Mouse (Mus musculus): ENCODE measurements around the gene Eif4e2. TPM values are rescaled to one million over a fixed set of nuclear protein-coding genes. Genes with fewer than 3 reads are reported as not detected.

Eif4e2 gene
- polyA plus RNA-seq, 1 experiment from 2014 or later, result 141 TPM

GRCm38 (mm10) chr1:87190429-87190828 lies 23.3 kb upstream of the Eif4e2 start, which contains the start of gene Chrnd:
Chrnd (plus strand) TSS chr1:87190607.
- ATAC-seq (replicated peaks; ENCODE audit: low FRiP score) (no peak), DNase-seq (ENCODE audit: low spot score) (no peak)
- Histone ChIP-seq H3K4me2 (ENCODE audit: low read depth, low read length, severe bottlenecking) (no peak within 1 kb of the TSS), H3K27ac (ENCODE audit: low read depth, low read length) (no peak within 1 kb of the TSS), H3K4me1 (replicated peaks; ENCODE audit: control insufficient read depth, insufficient read depth, low read length) (peaks cover 3% of the 10 kb centered on the region; the same call in 1 of the 2 replicates), H3K4me3 (ENCODE audit: low read depth, low read length) (no peak within 1 kb of the TSS), H3K9ac (ENCODE audit: low read length) (no peak within 1 kb of the TSS), H3K27me3 (ENCODE audit: control insufficient read depth, insufficient read depth, low read length) (peaks cover 14% of the 10 kb centered on the region), H3K36me3 (ENCODE audit: control insufficient read depth, insufficient read depth, low read length) (no peaks in the 10 kb centered on the region), H3K9me3 (ENCODE audit: control insufficient read depth, low read length) (no peaks in the 10 kb centered on the region)
- 48% methylated on average over 4 of the region's 4 CpGs for WGBS

DNA sequence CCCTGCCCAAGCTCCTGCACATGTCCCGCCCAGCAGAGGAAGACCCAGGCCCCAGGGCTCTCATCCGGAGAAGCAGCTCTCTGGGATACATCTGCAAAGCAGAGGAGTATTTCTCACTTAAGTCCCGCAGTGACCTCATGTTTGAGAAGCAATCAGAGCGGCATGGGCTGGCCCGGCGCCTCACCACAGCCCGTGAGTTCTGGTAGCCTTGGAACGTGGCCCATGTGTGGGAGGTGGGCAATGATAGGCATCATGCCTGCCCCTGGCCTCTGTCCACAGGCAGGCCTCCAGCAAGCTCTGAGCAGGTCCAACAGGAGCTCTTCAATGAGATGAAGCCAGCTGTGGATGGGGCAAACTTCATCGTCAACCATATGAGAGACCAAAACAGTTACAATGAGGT lies 16.4 kb upstream of the Eif4e2 start:
- Histone ChIP-seq H3K4me2 (ENCODE audit: low read depth, low read length, severe bottlenecking) (no peak overlapping the region), H3K27ac (ENCODE audit: low read depth, low read length) (no peak overlapping the region), H3K9ac (ENCODE audit: low read length) (no peak overlapping the region), H3K9me3 (ENCODE audit: control insufficient read depth, low read length) (no peaks in the 10 kb centered on the region), H3K4me3 (ENCODE audit: low read depth, low read length) (no peak overlapping the region), H3K4me1 (replicated peaks; ENCODE audit: control insufficient read depth, insufficient read depth, low read length) (no peaks in the 10 kb centered on the region), H3K27me3 (ENCODE audit: control insufficient read depth, insufficient read depth, low read length) (no peaks in the 10 kb centered on the region), H3K36me3 (ENCODE audit: control insufficient read depth, insufficient read depth, low read length) (no peaks in the 10 kb centered on the region)
- ATAC-seq (replicated peaks; ENCODE audit: low FRiP score) (no peak), DNase-seq (ENCODE audit: low spot score) (no peak)
- WGBS, result 78% methylated on average over 9 of the region's 9 CpGs

GRCm38 (mm10) chr1:87198119-87199065 lies 15.3 kb upstream of the Eif4e2 start:
- H3K36me3 ChIP-seq (ENCODE audit: control insufficient read depth, insufficient read depth, low read length), result no peaks in the 10 kb centered on the region
- no peaks in the 10 kb centered on the region for H3K4me1 ChIP-seq (replicated peaks; ENCODE audit: control insufficient read depth, insufficient read depth, low read length)
- H3K4me3 ChIP-seq (ENCODE audit: low read depth, low read length), result no peak overlapping the region
- no peak overlapping the region for H3K4me2 ChIP-seq (ENCODE audit: low read depth, low read length, severe bottlenecking)
- no peak for DNase-seq (ENCODE audit: low spot score)
- 76% methylated on average over 12 of the region's 12 CpGs for WGBS
- no peaks in the 10 kb centered on the region for H3K27me3 ChIP-seq (ENCODE audit: control insufficient read depth, insufficient read depth, low read length)
- H3K9me3 ChIP-seq (ENCODE audit: control insufficient read depth, low read length), result no peaks in the 10 kb centered on the region
- no peak for ATAC-seq (replicated peaks; ENCODE audit: low FRiP score)
- H3K9ac ChIP-seq (ENCODE audit: low read length), result no peak overlapping the region
- no peak overlapping the region for H3K27ac ChIP-seq (ENCODE audit: low read depth, low read length)

- no peak for DNase-seq (ENCODE audit: low spot score)
- Histone ChIP-seq H3K27ac (ENCODE audit: low read depth, low read length) (no peak overlapping the region), H3K4me1 (replicated peaks; ENCODE audit: control insufficient read depth, insufficient read depth, low read length) (0 out of 2 replicates have a peak, but pooled peaks cover 2% of the 10 kb centered on the region), H3K27me3 (ENCODE audit: control insufficient read depth, insufficient read depth, low read length) (no peaks in the 10 kb centered on the region), H3K4me2 (ENCODE audit: low read depth, low read length, severe bottlenecking) (no peak overlapping the region), H3K9me3 (ENCODE audit: control insufficient read depth, low read length) (no peaks in the 10 kb centered on the region), H3K9ac (ENCODE audit: low read length) (no peak overlapping the region), H3K4me3 (ENCODE audit: low read depth, low read length) (no peak overlapping the region), H3K36me3 (ENCODE audit: control insufficient read depth, insufficient read depth, low read length) (no peaks in the 10 kb centered on the region)
- 78% methylated on average over 2 of the region's 2 CpGs for WGBS
- no peak for ATAC-seq (replicated peaks; ENCODE audit: low FRiP score)
These were observed 12.9 kb upstream of the Eif4e2 start for GRCm38 (mm10) chr1:87200811-87201210.

DNA sequence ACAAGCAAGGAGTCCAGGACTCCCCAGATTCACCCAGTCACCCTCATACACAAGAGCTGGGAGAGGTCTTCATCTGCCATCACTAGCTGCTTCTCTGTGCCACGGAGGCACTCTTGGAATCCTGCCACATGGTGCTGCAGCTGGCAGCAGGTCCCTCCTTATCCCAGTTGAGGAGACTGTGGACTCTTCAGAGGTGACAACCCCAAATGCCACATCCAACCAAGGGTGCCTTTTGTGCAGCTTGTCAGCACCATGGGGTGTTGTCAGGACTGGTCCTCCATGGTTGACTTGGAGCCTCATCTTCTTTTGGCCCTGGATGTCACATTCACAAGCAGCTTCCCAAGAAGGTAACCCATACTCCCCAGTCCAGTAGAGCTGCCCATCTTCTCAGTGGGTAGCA lies 11.9 kb upstream of the Eif4e2 start:
- Histone ChIP-seq H3K9ac (ENCODE audit: low read length) (no peak overlapping the region), H3K27me3 (ENCODE audit: control insufficient read depth, insufficient read depth, low read length) (no peaks in the 10 kb centered on the region; the same call in 1 of the 2 replicates), H3K27ac (ENCODE audit: low read depth, low read length) (no peak overlapping the region), H3K4me1 (replicated peaks; ENCODE audit: control insufficient read depth, insufficient read depth, low read length) (0 out of 2 replicates have a peak, but pooled peaks cover 2% of the 10 kb centered on the region), H3K36me3 (ENCODE audit: control insufficient read depth, insufficient read depth, low read length) (no peaks in the 10 kb centered on the region), H3K4me2 (ENCODE audit: low read depth, low read length, severe bottlenecking) (no peak overlapping the region), H3K9me3 (ENCODE audit: control insufficient read depth, low read length) (no peaks in the 10 kb centered on the region), H3K4me3 (ENCODE audit: low read depth, low read length) (no peak overlapping the region)
- no peak for DNase-seq (ENCODE audit: low spot score)
- 56% methylated on average over 1 of the region's 1 CpGs for WGBS
- no peak for ATAC-seq (replicated peaks; ENCODE audit: low FRiP score)

DNA sequence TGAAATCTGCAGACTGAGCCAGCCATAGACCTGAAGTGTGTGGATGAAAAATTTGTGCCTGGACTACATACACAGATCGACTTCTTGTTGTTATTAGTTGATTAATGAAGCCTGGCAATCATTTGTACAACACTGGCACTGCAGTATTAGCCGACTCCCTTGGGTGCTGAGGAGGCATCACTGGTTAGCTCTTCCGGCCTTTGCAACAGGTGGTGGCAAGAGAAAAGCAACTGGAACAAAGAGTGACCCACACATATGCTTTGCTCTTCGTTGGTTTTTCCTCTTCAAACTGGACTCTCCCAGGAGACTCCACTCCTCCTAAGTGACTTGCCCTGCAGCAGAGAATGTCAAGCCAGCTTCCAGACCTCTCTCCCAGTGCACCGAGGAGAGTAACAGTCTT lies 9.9 kb upstream of the Eif4e2 start:
- Histone ChIP-seq H3K4me2 (ENCODE audit: low read depth, low read length, severe bottlenecking) (no peak overlapping the region), H3K4me1 (replicated peaks; ENCODE audit: control insufficient read depth, insufficient read depth, low read length) (0 out of 2 replicates have a peak, but pooled peaks cover 2% of the 10 kb centered on the region), H3K27me3 (ENCODE audit: control insufficient read depth, insufficient read depth, low read length) (no peaks in the 10 kb centered on the region; the same call in 1 of the 2 replicates), H3K4me3 (ENCODE audit: low read depth, low read length) (no peak overlapping the region), H3K9me3 (ENCODE audit: control insufficient read depth, low read length) (no peaks in the 10 kb centered on the region), H3K36me3 (ENCODE audit: control insufficient read depth, insufficient read depth, low read length) (no peaks in the 10 kb centered on the region), H3K9ac (ENCODE audit: low read length) (no peak overlapping the region), H3K27ac (ENCODE audit: low read depth, low read length) (no peak overlapping the region)
- DNase-seq (ENCODE audit: low spot score) (no peak), ATAC-seq (replicated peaks; ENCODE audit: low FRiP score) (no peak)
- WGBS, result 82% methylated on average over 5 of the region's 5 CpGs

- WGBS, result 88% methylated on average over 7 of the region's 7 CpGs
These were observed 9.2 kb upstream of the Eif4e2 start, which contains the start of gene Chrng for GRCm38 (mm10) chr1:87204465-87204864. Chrng (plus strand) TSS chr1:87204657.

GRCm38 (mm10) chr1:87205038-87205437 lies 8.7 kb upstream of the Eif4e2 start:
- DNase-seq (ENCODE audit: low spot score), result no peak
- Histone ChIP-seq H3K4me3 (ENCODE audit: low read depth, low read length) (no peak overlapping the region), H3K9ac (ENCODE audit: low read length) (no peak overlapping the region), H3K27me3 (ENCODE audit: control insufficient read depth, insufficient read depth, low read length) (no peaks in the 10 kb centered on the region; the same call in 1 of the 2 replicates), H3K9me3 (ENCODE audit: control insufficient read depth, low read length) (no peaks in the 10 kb centered on the region), H3K4me2 (ENCODE audit: low read depth, low read length, severe bottlenecking) (no peak overlapping the region), H3K36me3 (ENCODE audit: control insufficient read depth, insufficient read depth, low read length) (no peaks in the 10 kb centered on the region), H3K4me1 (replicated peaks; ENCODE audit: control insufficient read depth, insufficient read depth, low read length) (0 out of 2 replicates have a peak, but pooled peaks cover 2% of the 10 kb centered on the region), H3K27ac (ENCODE audit: low read depth, low read length) (no peak overlapping the region)
- no peak for ATAC-seq (replicated peaks; ENCODE audit: low FRiP score)
- 70% methylated on average over 6 of the region's 6 CpGs for WGBS

More at GRCm38 (mm10) chr1:87204465-87204864, 9.2 kb upstream of the Eif4e2 start, which contains the start of gene Chrng:
- Histone ChIP-seq H3K4me3 (ENCODE audit: low read depth, low read length) (no peak within 1 kb of the TSS), H3K9ac (ENCODE audit: low read length) (no peak within 1 kb of the TSS), H3K27ac (ENCODE audit: low read depth, low read length) (no peak within 1 kb of the TSS), H3K4me1 (replicated peaks; ENCODE audit: control insufficient read depth, insufficient read depth, low read length) (0 out of 2 replicates have a peak, but pooled peaks cover 2% of the 10 kb centered on the region), H3K9me3 (ENCODE audit: control insufficient read depth, low read length) (no peaks in the 10 kb centered on the region), H3K4me2 (ENCODE audit: low read depth, low read length, severe bottlenecking) (no peak within 1 kb of the TSS), H3K36me3 (ENCODE audit: control insufficient read depth, insufficient read depth, low read length) (no peaks in the 10 kb centered on the region), H3K27me3 (ENCODE audit: control insufficient read depth, insufficient read depth, low read length) (no peaks in the 10 kb centered on the region; the same call in 1 of the 2 replicates)
- ATAC-seq (replicated peaks; ENCODE audit: low FRiP score) (no peak), DNase-seq (ENCODE audit: low spot score) (no peak)
